Mouse (Mus musculus) cortical plate, adult 2 months (tissue): ENCODE measurements around the gene Irgc1. TPM values are rescaled to one million over a fixed set of nuclear protein-coding genes. Genes with fewer than 3 reads are reported as not detected.
A peak's percentile ranks its signal among the peaks of the same experiment; 100 is the strongest.

Experiments used
- H3K27ac ChIP-seq: fragments of 200-500 bp; 2 replicates; pipeline ENCODE4 v1.5.1; 2012; ENCODE audit warnings: low read length, control low read depth, inconsistent platforms; ENCODE audit not compliant: insufficient read depth
- H3K4me1 ChIP-seq: fragments of 200-500 bp; 2 replicates; pipeline ENCODE4 v1.6.1; 2011; ENCODE audit warnings: low read length; ENCODE audit not compliant: control insufficient read depth, insufficient read depth
- H3K4me3 ChIP-seq: fragments of 200-500 bp; 2 replicates; pipeline ENCODE4 v1.5.1; 2011; ENCODE audit warnings: mild to moderate bottlenecking, low read length, control low read depth; ENCODE audit not compliant: insufficient read depth
- CTCF ChIP-seq: fragments of 200-500 bp; IDR thresholded peaks from 2 replicates; pipeline ENCODE4 v1.5.1; 2011; ENCODE audit warnings: mild to moderate bottlenecking, control low read depth, low read length; ENCODE audit not compliant: insufficient read depth; ENCODE audit errors: extremely low read depth
- POLR2A ChIP-seq: fragments of 200-500 bp; IDR thresholded peaks from 2 replicates; pipeline ENCODE4 v1.6.1; 2011; ENCODE audit warnings: mild to moderate bottlenecking, low read length, control low read depth; ENCODE audit not compliant: insufficient read depth; ENCODE audit errors: extremely low read depth
- polyA plus RNA-seq: library from polyadenylated mRNA; depleted of rRNA; stranded (reverse); fragments of >200 nt; gene quantifications from 2 replicates; pipeline ENCODE4 v1.2.3, GENCODE M21; 2012; rRNA removed

Gene Irgc1
- polyA plus RNA-seq, 1 experiment: 1.4 TPM

- H3K4me3 ChIP-seq: no peak overlapping the region
- no peak overlapping the region for H3K27ac ChIP-seq
- TF ChIP-seq CTCF (peak; percentile 72), POLR2A (no peak)
- H3K4me1 ChIP-seq: no peaks in the 10 kb centered on the region
Measured at GRCm38 (mm10) chr7:24384827-24385226, 67.3 kb downstream of the Irgc1 start.

GRCm38 (mm10) chr7:24384070-24384469 is 68.0 kb downstream of the Irgc1 start:
- TF ChIP-seq POLR2A (no peak), CTCF (no peak)
- no peak overlapping the region for H3K4me3 ChIP-seq
- no peak overlapping the region for H3K27ac ChIP-seq
- H3K4me1 ChIP-seq: no peaks in the 10 kb centered on the region

- TF ChIP-seq CTCF: no peak
- TF ChIP-seq POLR2A: no peak
- no peak overlapping the region for H3K27ac ChIP-seq
- no peak overlapping the region for H3K4me3 ChIP-seq
- no peaks in the 10 kb centered on the region for H3K4me1 ChIP-seq
Measured at GRCm38 (mm10) chr7:24382730-24383372, 69.2 kb downstream of the Irgc1 start.

Other genes starting within 250 kb of the Irgc1 start
- gene Zfp111, start 240.9 kb downstream of the Irgc1 start, polyA plus RNA-seq: 4.1 and 4.2 TPM in 2 replicates
- 5.8 and 6.7 TPM in 2 replicates for gene Zfp109, start 214.7 kb downstream of the Irgc1 start, polyA plus RNA-seq
- gene Zfp108, start 197.5 kb downstream of the Irgc1 start, polyA plus RNA-seq: 5.7 and 6.1 TPM in 2 replicates
- 9.2 and 11.0 TPM in 2 replicates for gene Zfp93, start 181.9 kb downstream of the Irgc1 start, polyA plus RNA-seq
- gene Zfp61, start 151.1 kb downstream of the Irgc1 start, polyA plus RNA-seq: 22.9 and 27.6 TPM in 2 replicates
- 20.2 and 22.4 TPM in 2 replicates for gene Zfp94, start 135.6 kb downstream of the Irgc1 start, polyA plus RNA-seq
- gene Tescl, start 118.4 kb downstream of the Irgc1 start, polyA plus RNA-seq: 0.29 TPM in 1 of 2 replicates, not detected in the other
- not detected in 2 replicates for gene Lypd5, start 103.1 kb downstream of the Irgc1 start, polyA plus RNA-seq
- gene Kcnn4, start 82.0 kb downstream of the Irgc1 start, polyA plus RNA-seq: 0.47 and 0.77 TPM in 2 replicates
- 81.7 and 84.5 TPM in 2 replicates for gene Smg9, start 52.7 kb downstream of the Irgc1 start, polyA plus RNA-seq
- 1.3 and 1.5 TPM in 2 replicates for gene Plaur, start 10.2 kb upstream of the Irgc1 start, polyA plus RNA-seq
- 234 and 237 TPM in 2 replicates for gene Cadm4, start 29.7 kb upstream of the Irgc1 start, polyA plus RNA-seq
- 71.7 and 73.4 TPM in 2 replicates for gene Zfp428, start 54.7 kb upstream of the Irgc1 start, polyA plus RNA-seq
- not detected in 2 replicates for gene AC161166.1, start 60.2 kb upstream of the Irgc1 start, polyA plus RNA-seq
- 52.9 and 53.9 TPM in 2 replicates for gene Irgq, start 78.4 kb upstream of the Irgc1 start, polyA plus RNA-seq
- gene Pinlyp, start 93.8 kb upstream of the Irgc1 start, polyA plus RNA-seq: 0.33 TPM in 1 of 2 replicates, not detected in the other
- gene Xrcc1, start 94.0 kb upstream of the Irgc1 start, polyA plus RNA-seq: 41.6 and 46.2 TPM in 2 replicates
- 18.4 and 19.4 TPM in 2 replicates for gene Ethe1, start 135.2 kb upstream of the Irgc1 start, polyA plus RNA-seq
- gene Zfp575, start 135.3 kb upstream of the Irgc1 start, polyA plus RNA-seq: 7.3 and 7.4 TPM in 2 replicates
- 0.08 and 0.11 TPM in 2 replicates for gene Phldb3, start 158.5 kb upstream of the Irgc1 start, polyA plus RNA-seq
- gene Lypd3, start 184.3 kb upstream of the Irgc1 start, polyA plus RNA-seq: not detected in 2 replicates
- gene Tex101, start 224.4 kb upstream of the Irgc1 start, polyA plus RNA-seq: not detected in 2 replicates